Mouse (Mus musculus): ENCODE results near the gene Nme2.

DNA sequence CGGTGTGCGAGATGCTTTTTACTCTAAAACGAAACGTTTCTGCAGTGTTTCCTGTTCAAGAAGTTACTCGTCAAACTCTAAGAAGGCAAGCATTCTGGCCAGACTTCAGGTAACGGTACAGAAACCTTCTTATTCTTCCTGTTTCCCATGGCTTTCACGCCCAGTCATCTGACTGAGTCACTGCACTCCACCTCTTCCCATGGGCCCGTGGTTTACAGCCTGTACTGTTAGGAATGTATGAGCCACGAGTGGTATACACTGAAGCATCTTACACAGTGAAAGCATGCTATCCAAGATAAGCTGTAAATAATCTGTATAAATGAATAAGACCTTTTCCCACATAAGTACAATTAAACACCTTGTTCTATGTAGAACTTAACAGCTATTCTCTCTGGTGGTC is 47.2 kb downstream of the Nme2 start:
- no peak for TF ChIP-seq EP300 (IDR thresholded peaks at IDR 0.05; ENCODE audit: insufficient read depth, low read depth, low read length)
- no peak for TF ChIP-seq POLR2A (IDR thresholded peaks at IDR 0.05; ENCODE audit: insufficient read depth, low read length)

All from ES-Bruce4 (cell line).